Mouse (Mus musculus) myocyte (in vitro differentiated cells): ENCODE data around the gene Phb2.

Experiments used
- E2F4 ChIP-seq: IDR thresholded peaks from one replicate; pipeline ENCODE4 v1.6.1; 2011; ENCODE audit warnings: mild to moderate bottlenecking, control low read depth, moderate library complexity; ENCODE audit not compliant: insufficient read depth
- MAX ChIP-seq: IDR thresholded peaks from one replicate; pipeline ENCODE4 v1.6.1; 2011; ENCODE audit warnings: low read depth, mild to moderate bottlenecking, control low read depth
- POLR2A ChIP-seq: IDR thresholded peaks from one replicate; pipeline ENCODE4 v1.6.1; 2011; ENCODE audit warnings: low read depth, mild to moderate bottlenecking, control low read depth, moderate library complexity; ENCODE audit not compliant: insufficient read length

DNA sequence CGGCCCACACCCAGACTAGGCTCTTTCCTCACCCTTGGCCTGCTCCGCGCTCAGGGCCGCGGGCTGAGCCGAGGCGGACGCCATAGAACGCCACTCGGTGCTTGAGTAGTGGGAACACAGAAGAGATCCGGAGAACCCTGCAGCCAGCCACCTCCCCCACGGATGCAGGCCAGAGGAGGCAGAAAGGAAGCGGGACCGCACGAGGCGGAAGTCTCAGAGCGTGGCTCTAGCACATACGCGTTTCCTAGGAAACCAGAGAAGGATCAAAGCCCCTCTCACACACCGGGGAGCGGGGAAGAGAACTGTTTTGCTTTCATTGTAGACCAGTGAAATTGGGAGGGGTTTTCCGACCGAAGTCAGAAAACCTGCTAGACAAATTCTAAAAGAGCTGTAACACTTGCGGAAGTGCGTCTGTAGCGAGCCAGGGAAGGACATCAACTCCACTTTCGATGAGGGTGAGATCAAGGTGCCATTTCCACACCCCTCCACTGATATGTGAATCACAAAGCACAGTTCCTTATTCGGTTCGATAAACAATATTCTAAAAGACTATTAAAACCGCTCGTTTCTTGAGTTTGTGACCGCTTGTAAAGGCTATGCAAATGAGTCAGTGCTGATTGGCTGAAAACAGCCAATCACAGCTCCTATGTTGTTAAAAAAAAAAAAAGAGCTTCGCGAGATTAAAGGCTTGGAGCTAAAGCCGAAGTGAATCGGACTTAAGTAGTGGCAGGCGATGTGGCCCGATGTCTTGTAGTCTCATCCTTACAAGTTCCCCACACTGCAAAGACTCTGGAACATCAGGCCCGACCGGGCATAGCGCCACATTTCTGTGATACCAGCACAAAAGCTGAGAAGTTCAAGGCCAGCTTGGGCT lies 29.0 kb downstream of the Phb2 start, which contains the start of gene Grcc10:
- TF ChIP-seq POLR2A: peak; percentile 92
- no peak for TF ChIP-seq E2F4
- no peak for TF ChIP-seq MAX
